Mouse (Mus musculus): ENCODE results near the gene Chmp1a. TPM values are rescaled to one million over a fixed set of nuclear protein-coding genes. Genes with fewer than 3 reads are reported as not detected.

Gene Chmp1a
- total RNA-seq, 1 experiment from 2014 or later: 75.4 TPM

GRCm38 (mm10) chr8:123156070-123156773 is 56.3 kb downstream of the Chmp1a start:
- DNase-seq: no peak

- DNase-seq: peak; percentile 50
Measured at GRCm38 (mm10) chr8:123155177-123155576, 57.4 kb downstream of the Chmp1a start.

Other genes starting within 250 kb of the Chmp1a start
- 90.6 and 102 TPM in 2 replicates for gene Ankrd11, start 170.5 kb downstream of the Chmp1a start, total RNA-seq (2021)
- 73.2 and 79.6 TPM in 2 replicates for gene Spg7, start 149.8 kb downstream of the Chmp1a start, total RNA-seq (2021)
- gene Rpl13, start 110.4 kb downstream of the Chmp1a start, total RNA-seq (2021): 587 and 646 TPM in 2 replicates
- gene Cpne7, start 95.4 kb downstream of the Chmp1a start, total RNA-seq (2021): 6.0 and 7.0 TPM in 2 replicates
- gene Sult5a1, start 54.4 kb downstream of the Chmp1a start, total RNA-seq (2021): 8.8 and 10.1 TPM in 2 replicates
- gene Dpep1, start 26.5 kb downstream of the Chmp1a start, total RNA-seq (2021): 33.6 and 54.6 TPM in 2 replicates
- gene Spata33, start 69 bp upstream of the Chmp1a start, total RNA-seq (2021): 2.6 and 4.9 TPM in 2 replicates
- gene Cdk10, start 12.1 kb upstream of the Chmp1a start, total RNA-seq (2021): 53.1 and 57.7 TPM in 2 replicates
- gene Spata2l, start 23.5 kb upstream of the Chmp1a start, total RNA-seq (2021): 12.2 and 18.7 TPM in 2 replicates
- gene Zfp276, start 41.4 kb upstream of the Chmp1a start, total RNA-seq (2021): 20.4 and 21.5 TPM in 2 replicates
- 24.0 and 29.3 TPM in 2 replicates for gene Vps9d1, start 41.6 kb upstream of the Chmp1a start, total RNA-seq (2021)
- gene Fanca, start 105.8 kb upstream of the Chmp1a start, total RNA-seq (2021): 6.0 and 9.4 TPM in 2 replicates
- gene Spire2, start 120.0 kb upstream of the Chmp1a start, total RNA-seq (2021): 1.9 and 2.3 TPM in 2 replicates
- gene Tcf25, start 161.0 kb upstream of the Chmp1a start, total RNA-seq (2021): 189 and 198 TPM in 2 replicates
- not detected in 2 replicates for gene Mc1r, start 194.3 kb upstream of the Chmp1a start, total RNA-seq (2021)
- 7.3 and 32.4 TPM in 2 replicates for gene Tubb3, start 198.7 kb upstream of the Chmp1a start, total RNA-seq (2021)
- gene Def8, start 210.8 kb upstream of the Chmp1a start, total RNA-seq (2021): 26.7 and 28.5 TPM in 2 replicates

Data from adrenal gland, postnatal 14 days (tissue).